Mouse (Mus musculus) heart, adult 2 months (tissue): ENCODE measurements at regions not wholly inside any gene's neighbourhood (a gene's known extent, or its start where the extent isn't known, plus 50 kb on each side); places are given as distances from the start of the nearest gene placed in this dataset.

Experiments used
- CTCF ChIP-seq: fragments of 200-600 bp; IDR thresholded peaks from 2 replicates; pipeline ENCODE4 v1.8.1; 2022; ENCODE audit warnings: antibody characterized with exemption, mild to moderate bottlenecking, moderate library complexity
- EP300 ChIP-seq: fragments of 200-500 bp; IDR thresholded peaks from 2 replicates; pipeline ENCODE4 v1.6.1; 2011; ENCODE audit warnings: low read depth, low read length, control low read depth; ENCODE audit not compliant: insufficient read depth
- POLR2A ChIP-seq: fragments of 200-500 bp; IDR thresholded peaks from 2 replicates; pipeline ENCODE4 v1.6.1; 2011; ENCODE audit warnings: mild to moderate bottlenecking, low read depth, low read length, control low read depth; ENCODE audit not compliant: insufficient read depth

- TF ChIP-seq POLR2A (no peak), CTCF (no peak), EP300 (no peak)
Observed at GRCm38 (mm10) chr7:67883040-67883439, 69.6 kb upstream of the Igf1r start.
